Mouse (Mus musculus) mesoderm, embryonic 11.5 days (tissue): ENCODE measurements around the gene Gm7029.
"Not testable (repeated sequence)": the region's sequence is repeated elsewhere in the genome, so short reads cannot be mapped to it uniquely, and the experiment has no call there.

Source experiments
- DNase-seq: peaks from one replicate; pipeline ENCODE4 v3.0.0-alpha.2; 2012; ENCODE audit warnings: low read depth, low spot score

Gene Gm7029

GRCm38 (mm10) chr17:33891892-33892291 lies 18.3 kb downstream of the Gm7029 start:
- DNase-seq: not testable (repeated sequence)

DNA sequence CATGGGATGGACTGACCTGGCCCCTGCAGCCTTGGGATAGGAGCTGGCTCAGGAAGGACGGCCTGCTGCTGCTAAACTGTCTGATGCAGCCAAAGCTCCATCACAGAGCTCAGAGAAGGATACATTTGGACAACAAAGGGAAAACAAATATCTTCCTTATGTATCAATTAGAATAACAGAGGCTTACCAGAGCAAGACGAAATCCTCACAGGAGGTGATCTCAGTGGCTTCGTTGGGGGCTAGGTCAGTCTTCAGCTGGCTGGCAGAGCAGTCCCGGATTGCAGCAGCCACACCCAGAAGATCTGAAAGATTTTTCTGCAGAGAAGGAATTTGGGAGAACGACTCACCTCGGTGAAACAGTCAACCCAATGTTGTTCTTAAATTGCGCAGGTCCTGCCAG lies 18.8 kb downstream of the Gm7029 start:
- no peak for DNase-seq

DNA sequence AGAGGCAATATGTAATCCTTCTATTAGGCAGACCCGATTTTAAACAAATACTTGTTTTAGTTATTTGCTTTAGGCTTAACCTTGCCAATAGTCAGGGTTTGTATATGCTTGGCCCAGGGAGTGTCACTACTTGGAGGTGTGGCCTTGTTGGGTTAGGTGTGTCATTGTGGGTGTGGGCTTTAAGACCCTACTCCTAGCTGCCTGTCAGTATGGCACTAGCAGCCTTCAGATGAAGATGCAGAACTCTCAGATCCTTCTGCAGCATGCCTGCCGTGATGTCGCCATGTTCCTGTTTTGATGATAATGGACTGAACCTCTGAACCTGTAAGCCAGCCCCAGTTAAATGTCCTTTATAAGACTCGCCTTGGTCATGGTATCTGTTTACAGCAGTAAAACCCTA lies 19.4 kb downstream of the Gm7029 start:
- DNase-seq: not testable (repeated sequence)

- DNase-seq: peak; percentile 78
These were observed 23.6 kb downstream of the Gm7029 start for GRCm38 (mm10) chr17:33897114-33897794.

- DNase-seq: not testable (repeated sequence)
These were observed 24.6 kb downstream of the Gm7029 start for GRCm38 (mm10) chr17:33898193-33898592.

DNA sequence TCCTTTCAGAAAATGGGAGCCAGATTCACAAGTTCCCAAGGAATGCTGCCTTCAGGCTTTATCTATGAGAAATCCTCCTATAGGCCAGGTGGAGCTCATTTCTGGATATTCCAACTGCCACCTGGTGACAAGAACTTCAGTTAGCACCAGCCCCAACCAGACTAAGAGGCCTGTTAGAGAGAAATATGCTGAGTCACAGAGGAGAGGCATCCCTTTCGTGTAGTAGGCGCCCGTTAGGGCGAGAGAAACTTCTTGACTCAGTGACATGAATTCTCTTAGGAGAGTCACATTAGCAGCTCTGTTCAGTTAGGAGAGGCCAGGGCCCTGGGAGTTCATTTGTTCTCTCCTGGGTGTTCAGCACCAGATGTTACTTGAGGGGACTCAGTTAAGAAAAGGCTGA lies 26.0 kb downstream of the Gm7029 start:
- DNase-seq: no peak

DNA sequence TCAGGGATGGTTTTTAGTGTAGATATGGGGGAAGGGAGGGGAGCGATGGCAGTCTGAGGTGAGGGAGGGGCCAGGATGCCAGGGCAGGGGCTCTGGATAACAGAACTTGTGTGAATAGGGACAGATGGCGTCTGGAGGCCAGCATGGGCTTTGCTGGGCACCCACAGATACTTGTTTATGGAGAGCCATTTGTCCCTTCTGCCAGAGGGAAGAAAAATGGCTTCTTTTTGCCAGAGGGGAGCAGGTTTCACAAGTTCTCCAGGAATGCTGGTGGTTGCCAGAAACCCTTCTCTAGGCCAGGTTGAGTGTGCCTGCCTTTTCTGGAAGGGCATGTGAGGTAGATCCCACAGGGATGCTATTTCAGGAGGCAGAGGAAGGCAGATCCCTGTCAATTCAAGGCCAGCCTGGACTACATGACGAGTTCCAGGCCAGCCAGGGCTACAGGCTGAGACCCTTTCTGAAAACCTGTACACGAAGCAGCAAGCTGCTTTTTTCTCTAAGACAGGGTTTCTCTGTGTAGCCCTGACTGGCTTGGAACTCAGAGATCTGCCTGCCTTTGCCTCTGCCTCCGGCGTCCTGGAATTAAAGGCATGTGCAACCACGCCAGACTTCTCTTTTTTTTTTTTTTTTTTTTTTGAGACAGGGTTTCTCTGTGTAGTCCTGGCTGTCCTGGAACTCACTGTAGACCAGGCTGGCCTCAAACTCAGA lies 26.8 kb downstream of the Gm7029 start:
- no peak for DNase-seq

- no peak for DNase-seq
These were observed 27.3 kb downstream of the Gm7029 start for GRCm38 (mm10) chr17:33900989-33901314.

DNA sequence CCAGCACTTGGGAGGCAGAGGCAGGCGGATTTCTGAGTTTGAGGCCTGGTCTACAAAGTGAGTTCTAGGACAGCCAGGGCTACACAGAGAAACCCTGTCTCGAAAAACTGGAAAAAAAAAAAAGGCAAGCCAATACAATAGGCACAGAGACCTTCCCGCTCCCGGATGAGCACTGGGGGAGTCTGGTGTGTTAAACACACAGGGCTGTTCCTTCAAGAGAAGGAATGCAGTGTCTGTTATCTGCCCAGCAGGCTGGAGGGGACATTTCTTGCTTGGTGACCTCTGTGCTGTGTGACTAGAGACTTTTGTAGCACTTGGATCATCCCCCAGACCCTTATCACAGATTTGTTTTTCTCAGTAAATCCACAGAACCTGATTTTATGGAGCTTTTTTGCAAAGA lies 28.0 kb downstream of the Gm7029 start:
- DNase-seq: no peak

DNA sequence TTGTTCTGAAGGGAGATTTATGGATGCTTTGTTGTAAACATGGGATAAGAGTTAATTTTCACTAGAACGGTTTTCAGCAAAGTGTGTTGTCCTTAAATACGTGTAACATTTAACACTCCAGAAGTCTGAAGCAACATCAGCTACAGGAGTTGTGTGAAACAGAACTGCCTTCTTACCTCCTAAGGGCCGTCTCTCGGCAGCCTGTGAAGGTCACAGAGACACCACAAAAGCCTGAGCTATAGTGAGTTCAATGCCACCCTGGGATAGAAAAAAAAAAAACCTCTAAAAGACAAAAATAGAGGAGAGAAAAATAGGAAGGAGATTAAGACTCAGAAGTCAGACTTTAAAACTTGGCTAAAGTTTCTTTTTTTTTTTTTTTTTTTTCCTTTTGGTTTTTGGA lies 28.4 kb downstream of the Gm7029 start:
- DNase-seq: no peak

DNA sequence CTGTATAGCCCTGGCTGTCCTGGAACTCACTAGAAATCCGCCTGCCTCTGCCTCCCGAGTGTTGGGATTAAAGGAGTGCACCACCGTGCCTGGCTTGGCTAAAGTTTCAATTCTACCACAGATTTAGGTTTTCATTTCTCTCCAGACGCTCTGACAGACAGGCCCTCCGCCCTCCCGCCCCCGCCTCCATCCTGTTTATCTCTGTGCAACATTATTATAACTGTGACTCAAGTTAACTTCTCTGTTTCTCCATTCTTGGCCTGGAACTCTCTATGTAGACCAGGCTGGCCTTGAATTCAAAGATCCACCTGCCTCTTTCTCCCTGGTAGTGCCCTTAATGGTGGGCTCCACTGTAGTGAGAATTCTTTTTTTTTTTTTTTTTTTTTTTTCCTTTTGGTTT lies 28.9 kb downstream of the Gm7029 start:
- no peak for DNase-seq

DNA sequence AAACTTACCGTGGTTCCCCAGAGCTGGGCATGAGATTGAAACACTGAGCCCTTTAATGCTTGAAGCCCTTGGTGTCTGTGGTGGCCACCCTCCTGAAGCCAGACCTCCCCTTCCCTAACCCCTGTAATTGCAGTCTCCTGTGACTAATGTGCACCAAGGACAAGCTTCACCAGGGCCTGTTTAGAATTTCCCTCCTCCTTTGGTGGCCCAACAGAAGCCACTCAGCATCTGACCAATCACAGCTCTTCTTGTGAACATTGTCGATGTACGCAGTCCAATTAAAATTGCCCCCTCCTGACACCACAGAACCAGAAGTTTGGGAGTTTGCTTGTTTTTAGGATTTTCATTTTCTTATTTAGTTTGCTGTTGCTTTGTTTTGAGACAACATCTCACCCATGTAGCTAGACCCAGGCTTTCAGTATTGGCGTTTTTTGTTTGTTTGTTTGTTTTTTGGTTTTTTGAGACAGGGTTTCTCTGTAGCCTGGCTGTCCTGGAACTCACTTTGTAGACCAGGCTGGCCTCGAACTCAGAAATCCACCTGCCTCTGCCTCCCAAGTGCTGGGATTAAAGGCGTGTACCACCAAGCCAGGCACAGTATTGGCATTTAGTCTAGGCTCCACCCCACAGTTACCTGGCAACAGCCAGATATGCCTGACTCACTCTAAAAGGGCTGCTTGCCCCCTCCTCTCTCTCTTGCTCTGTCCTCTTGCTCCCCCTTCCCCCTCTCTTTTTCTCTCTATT lies 30.4 kb downstream of the Gm7029 start:
- not testable (repeated sequence) for DNase-seq

DNA sequence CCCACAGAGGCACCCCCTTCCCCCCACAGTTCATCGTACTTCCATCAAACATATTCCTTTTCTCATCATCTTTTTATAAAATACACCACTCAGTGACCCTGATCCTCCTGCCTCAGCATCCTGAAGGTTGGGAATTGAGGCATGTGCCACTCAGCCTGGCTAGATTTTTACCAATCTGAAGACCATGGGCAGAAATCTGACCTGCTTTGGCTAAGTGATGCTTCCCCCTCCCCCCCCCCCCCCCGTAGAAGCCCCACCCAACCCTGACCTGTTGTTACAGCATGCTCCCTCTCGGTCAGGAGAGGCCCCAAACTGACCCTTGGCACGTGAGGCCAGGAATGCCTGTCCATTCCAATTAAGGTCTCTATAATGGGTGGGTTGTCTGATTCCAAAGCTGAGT lies 31.2 kb downstream of the Gm7029 start, which contains the start of gene Platr17:
TSS of gene Platr17 (plus strand) at position 301 of the 400 bp plus-strand sequence.
- not testable (repeated sequence) for DNase-seq

- no peak for DNase-seq
These were observed 34.9 kb downstream of the Gm7029 start for GRCm38 (mm10) chr17:33908331-33909076.

GRCm38 (mm10) chr17:33909077-33909868 lies 35.6 kb downstream of the Gm7029 start, which contains the start of gene Daxx:
TSS of gene Daxx (plus strand) at chr17:33909414.
- peak; percentile 98 for DNase-seq

GRCm38 (mm10) chr17:33909869-33910250 lies 36.2 kb downstream of the Gm7029 start:
- DNase-seq: no peak

- no peak for DNase-seq
These were observed 36.9 kb downstream of the Gm7029 start for GRCm38 (mm10) chr17:33910346-33911051.

- no peak for DNase-seq
These were observed 37.6 kb downstream of the Gm7029 start for GRCm38 (mm10) chr17:33911052-33911812.

DNA sequence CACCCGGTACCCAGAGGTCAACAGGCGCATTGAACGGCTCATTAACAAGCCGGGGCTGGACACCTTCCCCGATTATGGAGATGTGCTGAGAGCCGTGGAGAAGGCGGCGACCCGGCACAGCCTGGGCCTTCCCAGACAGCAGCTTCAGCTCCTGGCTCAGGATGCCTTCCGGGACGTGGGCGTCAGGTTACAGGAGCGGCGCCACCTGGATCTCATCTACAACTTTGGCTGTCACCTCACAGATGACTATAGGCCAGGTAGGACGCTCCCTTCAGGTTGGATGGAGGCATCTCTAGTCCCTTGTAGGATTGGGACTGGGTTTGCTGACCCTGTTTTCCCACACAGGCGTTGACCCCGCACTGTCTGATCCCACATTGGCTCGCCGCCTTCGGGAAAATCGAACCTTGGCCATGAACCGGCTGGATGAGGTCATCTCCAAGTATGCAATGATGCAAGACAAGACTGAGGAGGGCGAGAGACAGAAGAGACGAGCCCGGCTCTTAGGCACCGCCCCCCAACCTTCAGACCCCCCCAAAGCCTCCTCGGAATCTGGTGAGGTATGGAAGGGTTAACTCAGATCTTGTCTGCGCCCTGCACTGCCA lies 38.3 kb downstream of the Gm7029 start:
- DNase-seq: no peak
